Mouse (Mus musculus) hindbrain, postnatal 0 days (tissue): ENCODE measurements at regions not wholly inside any gene's neighbourhood (a gene's known extent, or its start where the extent isn't known, plus 50 kb on each side); places are given as distances from the start of the nearest gene placed in this dataset.

Source experiments
- ATAC-seq: fragments of 200-750 bp; cut with Nextera tagmentation; 2 replicates; pipeline ENCODE4 v1.8.0; 2017; ENCODE audit warnings: mild to moderate bottlenecking, moderate TSS enrichment, moderate library complexity
- DNase-seq: peaks from one replicate; pipeline ENCODE4 v3.0.0-alpha.2; 2015; ENCODE audit warnings: low spot score
- H3K27ac ChIP-seq: fragments of 300-500 bp; sonication (generic); 2 replicates; pipeline ENCODE4 v1.5.1; 2014; ENCODE audit warnings: mild to moderate bottlenecking
- H3K27me3 ChIP-seq: fragments of 300-500 bp; sonication (generic); 2 replicates; pipeline ENCODE4 v1.6.1; 2014; ENCODE audit warnings: low read length, mixed read lengths; ENCODE audit not compliant: insufficient read depth
- H3K36me3 ChIP-seq: fragments of 300-500 bp; sonication (generic); 2 replicates; pipeline ENCODE4 v1.6.1; 2014; ENCODE audit warnings: low read length, mixed read lengths; ENCODE audit not compliant: insufficient read depth
- H3K4me1 ChIP-seq: fragments of 300-500 bp; sonication (generic); 2 replicates; pipeline ENCODE4 v1.6.1; 2014; ENCODE audit warnings: antibody characterized with exemption, low read length, mixed read lengths; ENCODE audit not compliant: insufficient read depth
- H3K4me2 ChIP-seq: fragments of 300-500 bp; sonication (generic); 2 replicates; pipeline ENCODE4 v1.6.1; 2014; ENCODE audit warnings: low read depth, mild to moderate bottlenecking, low read length, moderate library complexity, mixed read lengths
- H3K4me3 ChIP-seq: fragments of 300-500 bp; sonication (generic); 2 replicates; pipeline ENCODE4 v1.5.1; 2014; ENCODE audit warnings: low read length
- H3K9ac ChIP-seq: fragments of 300-500 bp; sonication (generic); replicated peaks from 2 replicates; pipeline ENCODE4 v1.6.1; 2014; ENCODE audit warnings: mild to moderate bottlenecking, low read length, moderate library complexity, mixed read lengths
- H3K9me3 ChIP-seq: fragments of 300-500 bp; sonication (generic); 2 replicates; pipeline ENCODE4 v1.6.1; 2016; ENCODE audit warnings: low read length, mixed read lengths
- CTCF ChIP-seq: IDR thresholded peaks from 2 replicates; pipeline ENCODE4 v1.5.1; 2016; ENCODE audit warnings: antibody characterized with exemption, control low read depth, low read depth
- WGBS: fragments of 180-500 bp; shearing (Covaris S2); extraction: QIAGEN DNeasy Blood & Tissue Kit; methylation state at CpG from one replicate; pipeline ENCODE4 v1.1.7; 2014; 5-methylcytosine and 5-hydroxymethylcytosine counted together

GRCm38 (mm10) chr9:94216414-94217279 is 321.2 kb downstream of the 1190002N15Rik start:
- TF ChIP-seq CTCF, result no peak
- DNase-seq, result no peak
- Histone ChIP-seq H3K4me1 (no peaks in the 10 kb centered on the region), H3K9me3 (no peaks in the 10 kb centered on the region), H3K4me3 (no peak overlapping the region), H3K4me2 (no peak overlapping the region), H3K27me3 (no peaks in the 10 kb centered on the region), H3K9ac (no peak overlapping the region), H3K27ac (no peak overlapping the region), H3K36me3 (no peaks in the 10 kb centered on the region)
- 79% methylated on average over 8 of the region's 8 CpGs for WGBS
- ATAC-seq, result no peak

- ATAC-seq, result no peak
- Histone ChIP-seq H3K4me3 (no peak overlapping the region), H3K27me3 (no peaks in the 10 kb centered on the region), H3K36me3 (no peaks in the 10 kb centered on the region), H3K9ac (no peak overlapping the region), H3K27ac (no peak overlapping the region), H3K4me1 (no peaks in the 10 kb centered on the region), H3K4me2 (no peak overlapping the region), H3K9me3 (no peaks in the 10 kb centered on the region)
- 63% methylated on average over 9 of the region's 9 CpGs for WGBS
- no peak for TF ChIP-seq CTCF
- no peak for DNase-seq
Measured at GRCm38 (mm10) chr9:94210467-94211249, 327.2 kb downstream of the 1190002N15Rik start.

- Histone ChIP-seq H3K9ac (no peak overlapping the region), H3K4me1 (no peaks in the 10 kb centered on the region), H3K27ac (no peak overlapping the region), H3K4me3 (no peak overlapping the region), H3K9me3 (no peaks in the 10 kb centered on the region), H3K4me2 (no peak overlapping the region), H3K36me3 (no peaks in the 10 kb centered on the region), H3K27me3 (no peaks in the 10 kb centered on the region)
- 85% methylated on average over 3 of the region's 3 CpGs for WGBS
- TF ChIP-seq CTCF, result no peak
- ATAC-seq (no peak), DNase-seq (no peak)
Measured at GRCm38 (mm10) chr9:94208987-94209386, 328.9 kb downstream of the 1190002N15Rik start.

GRCm38 (mm10) chr9:94200892-94201291 is 337.0 kb downstream of the 1190002N15Rik start:
- H3K9me3 ChIP-seq, result no peaks in the 10 kb centered on the region
- no peak overlapping the region for H3K4me2 ChIP-seq
- TF ChIP-seq CTCF, result no peak
- DNase-seq (no peak), ATAC-seq (no peak)
- no peaks in the 10 kb centered on the region for H3K27me3 ChIP-seq
- no peak overlapping the region for H3K9ac ChIP-seq
- H3K4me3 ChIP-seq, result no peak overlapping the region
- no peak overlapping the region for H3K27ac ChIP-seq
- WGBS, result 97% methylated on average over 1 of the region's 1 CpGs
- H3K4me1 ChIP-seq, result no peaks in the 10 kb centered on the region
- no peaks in the 10 kb centered on the region for H3K36me3 ChIP-seq

GRCm38 (mm10) chr9:94199864-94200263 is 338.0 kb downstream of the 1190002N15Rik start:
- Histone ChIP-seq H3K4me2 (no peak overlapping the region), H3K9me3 (no peaks in the 10 kb centered on the region), H3K4me3 (no peak overlapping the region), H3K9ac (no peak overlapping the region), H3K27me3 (no peaks in the 10 kb centered on the region), H3K27ac (no peak overlapping the region), H3K4me1 (no peaks in the 10 kb centered on the region), H3K36me3 (no peaks in the 10 kb centered on the region)
- WGBS, result 92% methylated on average over 2 of the region's 2 CpGs
- no peak for TF ChIP-seq CTCF
- ATAC-seq, result no peak
- DNase-seq, result no peak

GRCm38 (mm10) chr9:94191083-94191482 is 346.8 kb downstream of the 1190002N15Rik start:
- Histone ChIP-seq H3K27ac (no peak overlapping the region), H3K4me2 (no peak overlapping the region), H3K9me3 (no peaks in the 10 kb centered on the region), H3K4me1 (no peaks in the 10 kb centered on the region), H3K36me3 (no peaks in the 10 kb centered on the region), H3K9ac (no peak overlapping the region), H3K4me3 (no peak overlapping the region), H3K27me3 (no peaks in the 10 kb centered on the region)
- WGBS, result 24% methylated on average over 3 of the region's 3 CpGs
- DNase-seq (no peak), ATAC-seq (no peak)
- TF ChIP-seq CTCF, result no peak
